Mouse (Mus musculus): ENCODE data around the gene Wscd1. TPM values are rescaled to one million over a fixed set of nuclear protein-coding genes. Genes with fewer than 3 reads are reported as not detected.

Gene Wscd1
- polyA plus RNA-seq, 1 experiment from 2014 or later = 1.2 TPM

DNA sequence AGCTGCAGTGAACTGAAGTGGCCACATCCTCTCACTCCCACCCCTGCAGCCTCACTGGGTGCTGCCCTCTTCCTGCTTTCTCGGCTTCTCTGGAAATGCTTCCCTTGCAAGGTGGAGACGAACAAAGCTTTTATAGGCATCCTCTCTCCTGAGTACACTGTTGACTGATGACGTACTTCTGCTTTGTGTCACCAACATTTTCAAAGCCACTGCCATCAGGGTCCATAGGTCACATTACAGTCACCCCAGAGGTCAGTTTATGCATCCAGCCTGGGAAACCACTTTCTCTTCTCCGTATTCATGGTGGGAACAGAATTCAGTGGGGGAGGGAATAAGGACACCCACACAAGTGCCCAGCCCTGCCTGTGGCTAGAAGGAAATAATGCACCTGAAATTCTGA lies 23.1 kb downstream of the Wscd1 start:
- no peak overlapping the region for H3K9ac ChIP-seq (ENCODE audit: low read depth, low read length)
- no peak for DNase-seq (ENCODE audit: low spot score)
- no peak overlapping the region; the same call in 1 of the 2 replicates for H3K27ac ChIP-seq (ENCODE audit: low read depth, low read length)
- 7% methylated on average over 4 of the region's 4 CpGs for WGBS
- no peaks in the 10 kb centered on the region for H3K36me3 ChIP-seq (ENCODE audit: control insufficient read depth, insufficient read depth, low read length)
- no peaks in the 10 kb centered on the region; the same call in 1 of the 2 replicates for H3K4me1 ChIP-seq (replicated peaks; ENCODE audit: control insufficient read depth, insufficient read depth, low read length)
- H3K4me3 ChIP-seq (ENCODE audit: low read depth, low read length) = no peak overlapping the region
- no peaks in the 10 kb centered on the region for H3K9me3 ChIP-seq (ENCODE audit: control insufficient read depth, low read length)
- H3K27me3 ChIP-seq (replicated peaks; ENCODE audit: control insufficient read depth, insufficient read depth, low read length) = peaks cover 3% of the 10 kb centered on the region
- H3K4me2 ChIP-seq = no peak overlapping the region
- ATAC-seq (replicated peaks; ENCODE audit: low FRiP score) = no peak

DNA sequence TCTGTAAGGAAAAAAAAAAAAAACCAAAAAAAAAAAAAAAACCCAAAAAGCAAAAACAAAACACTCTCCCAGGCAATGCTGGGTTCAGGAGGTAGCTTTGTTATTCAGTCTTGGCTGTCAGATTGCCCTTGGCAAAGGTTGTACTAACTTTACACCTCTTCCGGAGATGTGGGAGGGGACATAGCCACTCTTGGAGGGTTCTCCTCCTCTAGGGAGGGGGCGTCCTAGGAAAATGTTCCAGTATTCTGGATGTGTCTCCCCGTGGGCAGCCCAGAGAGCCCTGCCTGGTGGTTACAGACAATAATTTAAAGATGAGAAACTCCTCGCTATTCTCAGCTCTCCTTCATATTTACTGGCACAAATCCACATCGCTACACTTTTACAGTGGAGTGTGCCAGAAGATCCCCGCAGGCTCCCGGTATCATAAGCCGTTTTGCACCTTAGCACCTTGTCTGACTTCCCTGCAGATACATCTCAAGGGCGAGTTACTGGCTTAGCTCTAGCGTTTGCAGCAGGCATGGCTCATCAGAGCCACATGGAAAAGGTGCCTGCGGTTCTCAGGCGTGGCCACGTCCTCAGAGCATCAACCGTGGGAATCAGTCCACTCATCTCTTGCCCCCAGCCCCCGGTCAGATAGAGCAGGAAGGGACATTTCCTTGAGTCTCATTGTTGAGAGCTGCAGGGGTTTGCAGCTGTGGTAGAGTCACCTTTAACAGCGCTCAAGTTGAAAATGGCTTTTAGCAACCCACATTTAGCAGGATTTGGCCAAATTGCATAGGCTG lies 24.5 kb downstream of the Wscd1 start:
- 25% methylated on average over 16 of the region's 16 CpGs for WGBS
- Histone ChIP-seq H3K27ac (ENCODE audit: low read depth, low read length) (no peak overlapping the region), H3K9ac (ENCODE audit: low read depth, low read length) (no peak overlapping the region), H3K9me3 (ENCODE audit: control insufficient read depth, low read length) (no peaks in the 10 kb centered on the region), H3K4me1 (replicated peaks; ENCODE audit: control insufficient read depth, insufficient read depth, low read length) (no peaks in the 10 kb centered on the region; the same call in 1 of the 2 replicates), H3K4me3 (ENCODE audit: low read depth, low read length) (no peak overlapping the region), H3K27me3 (replicated peaks; ENCODE audit: control insufficient read depth, insufficient read depth, low read length) (peaks cover 3% of the 10 kb centered on the region), H3K4me2 (no peak overlapping the region), H3K36me3 (ENCODE audit: control insufficient read depth, insufficient read depth, low read length) (no peaks in the 10 kb centered on the region)
- DNase-seq (ENCODE audit: low spot score) (no peak), ATAC-seq (replicated peaks; ENCODE audit: low FRiP score) (no peak)

DNA sequence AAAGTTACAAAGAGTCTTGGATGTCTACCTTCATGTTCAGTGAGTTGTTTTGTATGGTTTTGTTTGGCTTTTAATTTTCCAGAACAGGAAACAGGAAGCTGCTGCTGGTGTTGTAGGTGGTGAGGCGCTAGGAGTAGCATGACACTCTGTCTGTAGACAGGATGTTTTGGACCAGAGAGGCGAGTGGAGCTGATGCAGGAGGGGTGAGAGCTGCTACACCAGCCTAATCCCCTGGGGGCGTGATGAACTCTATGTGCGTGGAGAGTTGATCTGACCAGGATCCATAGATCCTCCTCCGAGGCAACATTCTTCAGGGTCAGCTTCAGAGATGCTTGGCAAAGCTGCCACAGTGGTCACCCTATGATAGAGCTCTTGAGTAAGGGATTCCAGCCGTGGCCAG lies 25.3 kb downstream of the Wscd1 start:
- DNase-seq (ENCODE audit: low spot score) = no peak
- ATAC-seq (replicated peaks; ENCODE audit: low FRiP score) = no peak
- Histone ChIP-seq H3K4me3 (ENCODE audit: low read depth, low read length) (no peak overlapping the region), H3K9ac (ENCODE audit: low read depth, low read length) (no peak overlapping the region), H3K9me3 (ENCODE audit: control insufficient read depth, low read length) (no peaks in the 10 kb centered on the region), H3K4me2 (no peak overlapping the region), H3K27ac (ENCODE audit: low read depth, low read length) (no peak overlapping the region), H3K27me3 (replicated peaks; ENCODE audit: control insufficient read depth, insufficient read depth, low read length) (peaks cover 3% of the 10 kb centered on the region), H3K36me3 (ENCODE audit: control insufficient read depth, insufficient read depth, low read length) (no peaks in the 10 kb centered on the region), H3K4me1 (replicated peaks; ENCODE audit: control insufficient read depth, insufficient read depth, low read length) (no peaks in the 10 kb centered on the region; the same call in 1 of the 2 replicates)
- 45% methylated on average over 6 of the region's 6 CpGs for WGBS

DNA sequence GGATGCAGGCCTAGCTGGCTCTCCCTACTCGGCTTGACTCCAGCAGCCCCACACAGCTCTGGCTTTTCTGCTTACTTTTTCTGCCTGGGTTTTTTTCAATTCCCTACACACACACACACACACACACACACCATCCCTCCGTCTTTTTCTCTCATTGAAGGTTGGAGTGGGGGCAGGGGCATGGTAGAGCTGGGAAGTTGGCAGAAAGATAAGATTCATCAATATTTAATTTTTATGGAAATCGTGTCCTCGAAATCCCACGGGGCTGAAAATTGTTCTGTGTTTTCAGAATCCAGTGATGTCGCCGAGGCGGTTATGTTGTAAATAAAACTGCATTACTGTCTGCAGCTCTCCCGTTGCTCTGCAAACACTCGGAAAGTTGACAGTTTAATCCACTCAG lies 29.9 kb downstream of the Wscd1 start:
- Histone ChIP-seq H3K9me3 (ENCODE audit: control insufficient read depth, low read length) (no peaks in the 10 kb centered on the region), H3K4me2 (no peak overlapping the region), H3K4me1 (replicated peaks; ENCODE audit: control insufficient read depth, insufficient read depth, low read length) (no peaks in the 10 kb centered on the region), H3K36me3 (ENCODE audit: control insufficient read depth, insufficient read depth, low read length) (no peaks in the 10 kb centered on the region), H3K27ac (ENCODE audit: low read depth, low read length) (no peak overlapping the region), H3K4me3 (ENCODE audit: low read depth, low read length) (no peak overlapping the region), H3K27me3 (replicated peaks; ENCODE audit: control insufficient read depth, insufficient read depth, low read length) (no peaks in the 10 kb centered on the region), H3K9ac (ENCODE audit: low read depth, low read length) (no peak overlapping the region)
- ATAC-seq (replicated peaks; ENCODE audit: low FRiP score) = no peak
- DNase-seq (ENCODE audit: low spot score) = no peak
- WGBS = 77% methylated on average over 10 of the region's 10 CpGs

DNA sequence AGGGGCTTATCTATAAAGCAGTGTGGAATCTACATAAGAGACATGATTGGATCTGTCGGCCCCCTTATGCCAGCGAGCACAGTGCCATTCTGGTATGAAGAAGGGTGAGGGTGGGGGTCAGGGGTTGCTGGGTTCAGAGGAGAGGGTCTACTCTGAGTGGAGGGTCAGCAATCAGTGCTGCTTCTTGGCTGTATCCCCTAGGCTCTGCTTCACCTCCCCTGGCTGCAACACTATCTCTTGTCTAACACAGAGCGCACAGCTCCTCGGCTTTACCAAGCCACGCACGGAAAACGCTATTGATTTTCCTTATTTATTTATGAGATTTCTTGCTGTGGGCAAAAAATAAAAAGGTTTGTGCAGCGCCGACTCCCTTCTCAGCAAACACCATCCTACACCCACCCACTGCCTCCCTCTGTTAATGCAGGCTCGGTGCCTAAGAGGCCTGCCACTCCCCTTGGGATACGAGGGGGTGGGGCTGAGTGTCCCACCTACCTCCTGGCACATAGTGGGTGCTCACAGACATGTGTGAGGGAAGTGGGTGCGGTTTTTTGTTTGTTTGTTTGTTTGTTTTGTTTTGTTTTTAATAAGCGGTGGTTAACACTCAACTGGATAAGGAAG lies 32.1 kb downstream of the Wscd1 start:
- no peak overlapping the region for H3K27ac ChIP-seq (ENCODE audit: low read depth, low read length)
- no peak for ATAC-seq (replicated peaks; ENCODE audit: low FRiP score)
- 69% methylated on average over 13 of the region's 13 CpGs for WGBS

DNA sequence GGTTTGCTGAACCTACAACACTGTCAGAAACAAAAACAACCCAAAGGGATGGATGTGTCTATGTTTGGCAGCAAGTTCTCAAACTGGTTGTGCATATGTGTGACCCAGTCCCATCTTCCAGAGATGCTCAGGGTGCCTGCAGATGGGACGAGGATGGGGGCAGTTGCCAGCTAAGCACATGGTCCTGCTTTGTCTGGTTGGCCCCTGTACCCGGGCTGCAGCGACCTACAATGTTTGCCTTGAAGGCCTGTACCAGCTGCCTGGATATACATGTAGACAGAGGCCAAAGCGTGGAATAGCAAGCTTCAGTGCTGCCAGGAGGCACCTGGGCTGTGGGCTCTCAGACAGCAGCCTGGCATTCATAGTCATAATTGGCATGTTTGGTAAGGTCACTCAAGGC lies 35.8 kb downstream of the Wscd1 start:
- Histone ChIP-seq H3K4me1 (replicated peaks; ENCODE audit: control insufficient read depth, insufficient read depth, low read length) (no peaks in the 10 kb centered on the region), H3K9me3 (ENCODE audit: control insufficient read depth, low read length) (no peaks in the 10 kb centered on the region), H3K4me2 (no peak overlapping the region), H3K36me3 (ENCODE audit: control insufficient read depth, insufficient read depth, low read length) (no peaks in the 10 kb centered on the region), H3K9ac (ENCODE audit: low read depth, low read length) (no peak overlapping the region), H3K27me3 (replicated peaks; ENCODE audit: control insufficient read depth, insufficient read depth, low read length) (no peaks in the 10 kb centered on the region), H3K4me3 (ENCODE audit: low read depth, low read length) (no peak overlapping the region), H3K27ac (ENCODE audit: low read depth, low read length) (no peak overlapping the region)
- ATAC-seq (replicated peaks; ENCODE audit: low FRiP score) = no peak
- no peak for DNase-seq (ENCODE audit: low spot score)
- WGBS = 89% methylated on average over 4 of the region's 4 CpGs

More for the DNA sequence above, 32.1 kb downstream of the Wscd1 start:
- Histone ChIP-seq H3K4me2 (no peak overlapping the region), H3K4me3 (ENCODE audit: low read depth, low read length) (no peak overlapping the region), H3K4me1 (replicated peaks; ENCODE audit: control insufficient read depth, insufficient read depth, low read length) (no peaks in the 10 kb centered on the region), H3K27me3 (replicated peaks; ENCODE audit: control insufficient read depth, insufficient read depth, low read length) (no peaks in the 10 kb centered on the region), H3K9ac (ENCODE audit: low read depth, low read length) (no peak overlapping the region), H3K9me3 (ENCODE audit: control insufficient read depth, low read length) (no peaks in the 10 kb centered on the region), H3K36me3 (ENCODE audit: control insufficient read depth, insufficient read depth, low read length) (no peaks in the 10 kb centered on the region)
- no peak for DNase-seq (ENCODE audit: low spot score)

DNA sequence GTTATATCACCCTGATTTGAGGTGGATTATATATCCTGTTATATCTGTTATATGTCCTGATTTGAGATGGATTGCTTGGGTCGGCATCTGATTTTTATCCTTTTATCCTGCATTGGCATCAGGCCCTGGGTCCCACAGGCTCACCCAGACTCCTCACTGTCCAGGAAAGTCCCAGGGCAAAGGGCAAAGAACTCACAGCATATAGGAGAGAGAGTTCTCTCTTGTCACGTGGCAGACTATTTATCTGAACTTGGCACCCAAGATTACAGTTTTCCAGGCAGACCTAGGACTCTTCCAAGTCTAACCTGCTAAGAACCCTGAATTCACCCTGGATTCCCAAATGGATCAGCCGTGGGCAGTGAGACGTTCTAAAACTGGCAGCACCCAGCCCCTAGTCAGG lies 38.5 kb downstream of the Wscd1 start:
- no peaks in the 10 kb centered on the region for H3K4me1 ChIP-seq (replicated peaks; ENCODE audit: control insufficient read depth, insufficient read depth, low read length)
- no peak overlapping the region for H3K4me2 ChIP-seq
- WGBS = 70% methylated on average over 4 of the region's 4 CpGs
- DNase-seq (ENCODE audit: low spot score) (no peak), ATAC-seq (replicated peaks; ENCODE audit: low FRiP score) (no peak)
- no peak overlapping the region for H3K9ac ChIP-seq (ENCODE audit: low read depth, low read length)
- no peaks in the 10 kb centered on the region for H3K36me3 ChIP-seq (ENCODE audit: control insufficient read depth, insufficient read depth, low read length)
- H3K4me3 ChIP-seq (ENCODE audit: low read depth, low read length) = no peak overlapping the region
- H3K9me3 ChIP-seq (ENCODE audit: control insufficient read depth, low read length) = no peaks in the 10 kb centered on the region
- H3K27me3 ChIP-seq (replicated peaks; ENCODE audit: control insufficient read depth, insufficient read depth, low read length) = no peaks in the 10 kb centered on the region
- H3K27ac ChIP-seq (ENCODE audit: low read depth, low read length) = no peak overlapping the region

DNA sequence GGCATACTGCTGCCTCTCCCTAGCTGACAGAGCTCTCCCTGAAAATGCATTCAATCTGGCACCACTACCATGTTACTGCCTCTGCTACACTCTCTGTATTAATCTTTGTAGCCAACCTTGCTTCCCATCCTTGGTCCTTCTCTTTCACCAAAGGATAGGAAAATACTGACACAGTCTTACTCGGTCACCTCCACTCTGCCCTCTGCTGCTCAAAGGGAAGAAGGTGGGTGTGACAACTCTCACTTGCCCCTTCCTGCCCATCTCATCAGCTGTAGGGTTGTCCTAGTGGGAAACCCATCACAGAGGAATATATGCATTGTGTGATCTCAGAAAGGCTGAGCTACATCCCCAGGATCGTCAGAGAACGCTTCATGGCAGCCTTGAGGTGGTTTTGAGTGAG lies 40.5 kb downstream of the Wscd1 start:
- Histone ChIP-seq H3K4me1 (replicated peaks; ENCODE audit: control insufficient read depth, insufficient read depth, low read length) (no peaks in the 10 kb centered on the region), H3K9ac (ENCODE audit: low read depth, low read length) (no peak overlapping the region), H3K9me3 (ENCODE audit: control insufficient read depth, low read length) (no peaks in the 10 kb centered on the region), H3K4me2 (no peak overlapping the region), H3K27me3 (replicated peaks; ENCODE audit: control insufficient read depth, insufficient read depth, low read length) (no peaks in the 10 kb centered on the region), H3K27ac (ENCODE audit: low read depth, low read length) (no peak overlapping the region), H3K36me3 (ENCODE audit: control insufficient read depth, insufficient read depth, low read length) (no peaks in the 10 kb centered on the region), H3K4me3 (ENCODE audit: low read depth, low read length) (no peak overlapping the region)
- DNase-seq (ENCODE audit: low spot score) (no peak), ATAC-seq (replicated peaks; ENCODE audit: low FRiP score) (no peak)
- 60% methylated on average over 3 of the region's 3 CpGs for WGBS

DNA sequence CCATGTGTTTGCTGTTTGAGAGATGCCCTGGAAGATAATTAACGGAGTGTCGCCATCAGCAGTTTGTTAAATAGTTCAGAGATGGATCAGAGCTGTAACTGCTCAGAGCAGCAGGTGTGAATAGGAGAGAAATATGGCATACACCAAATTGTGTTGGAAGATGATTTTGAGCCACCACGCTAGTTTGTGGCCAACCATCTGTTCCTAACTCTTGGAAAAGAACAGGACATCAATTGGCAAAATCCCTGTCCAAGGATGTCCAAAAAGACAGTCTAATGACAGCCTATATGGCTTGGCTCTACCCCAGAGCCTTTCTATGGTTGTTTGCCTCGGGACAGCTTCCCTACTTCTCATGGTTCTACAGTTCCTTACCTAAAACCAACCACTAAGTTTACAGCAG lies 49.5 kb downstream of the Wscd1 start:
- Histone ChIP-seq H3K9me3 (ENCODE audit: control insufficient read depth, low read length) (no peaks in the 10 kb centered on the region), H3K27me3 (replicated peaks; ENCODE audit: control insufficient read depth, insufficient read depth, low read length) (no peaks in the 10 kb centered on the region), H3K27ac (ENCODE audit: low read depth, low read length) (no peak overlapping the region), H3K9ac (ENCODE audit: low read depth, low read length) (no peak overlapping the region), H3K4me1 (replicated peaks; ENCODE audit: control insufficient read depth, insufficient read depth, low read length) (no peaks in the 10 kb centered on the region), H3K36me3 (ENCODE audit: control insufficient read depth, insufficient read depth, low read length) (no peaks in the 10 kb centered on the region), H3K4me2 (no peak overlapping the region), H3K4me3 (ENCODE audit: low read depth, low read length) (no peak overlapping the region)
- ATAC-seq (replicated peaks; ENCODE audit: low FRiP score) (no peak), DNase-seq (ENCODE audit: low spot score) (no peak)
- WGBS = 75% methylated on average over 4 of the region's 4 CpGs
